Mouse (Mus musculus) kidney, postnatal 0 days (tissue): ENCODE results near the gene Cdk6. TPM values are rescaled to one million over a fixed set of nuclear protein-coding genes. Genes with fewer than 3 reads are reported as not detected.

Source experiments
- ATAC-seq: fragments of 200-750 bp; cut with Nextera tagmentation; replicated peaks from 2 replicates; pipeline ENCODE4 v1.8.0; 2017; ENCODE audit warnings: low read depth, moderate number of reproducible peaks, moderate TSS enrichment, moderate library complexity; ENCODE audit not compliant: low FRiP score
- DNase-seq: peaks from one replicate; pipeline ENCODE4 v3.0.0-alpha.2; 2016; ENCODE audit warnings: low spot score
- H3K27ac ChIP-seq: fragments of 300-500 bp; sonication (generic); 2 replicates; pipeline ENCODE4 v1.5.1; 2014; ENCODE audit warnings: mild to moderate bottlenecking
- H3K27me3 ChIP-seq: fragments of 300-500 bp; sonication (generic); 2 replicates; pipeline ENCODE4 v1.6.1; 2014; ENCODE audit warnings: low read length, mixed read lengths; ENCODE audit not compliant: insufficient read depth
- H3K36me3 ChIP-seq: fragments of 300-500 bp; sonication (generic); 2 replicates; pipeline ENCODE4 v1.6.1; 2014; ENCODE audit warnings: low read length, mixed read lengths; ENCODE audit not compliant: insufficient read depth
- H3K4me1 ChIP-seq: fragments of 300-500 bp; sonication (generic); replicated peaks from 2 replicates; pipeline ENCODE4 v1.6.1; 2014; ENCODE audit warnings: antibody characterized with exemption, low read length, mixed read lengths; ENCODE audit not compliant: insufficient read depth
- H3K4me2 ChIP-seq: fragments of 300-500 bp; sonication (generic); 2 replicates; pipeline ENCODE4 v1.6.1; 2014; ENCODE audit warnings: mild to moderate bottlenecking, low read length, moderate library complexity, mixed read lengths
- H3K4me3 ChIP-seq: fragments of 300-500 bp; sonication (generic); replicated peaks from 2 replicates; pipeline ENCODE4 v1.5.1; 2014; ENCODE audit warnings: low read depth, low read length
- H3K9ac ChIP-seq: fragments of 300-500 bp; sonication (generic); 2 replicates; pipeline ENCODE4 v1.6.1; 2014; ENCODE audit warnings: low read depth, low read length
- H3K9me3 ChIP-seq: fragments of 300-500 bp; sonication (generic); replicated peaks from 2 replicates; pipeline ENCODE4 v1.6.1; 2016; ENCODE audit warnings: low read length, inconsistent platforms, mixed read lengths
- CTCF ChIP-seq: IDR thresholded peaks from 2 replicates; pipeline ENCODE4 v1.5.1; 2016; ENCODE audit warnings: antibody characterized with exemption, low read depth, mild to moderate bottlenecking, moderate library complexity
- WGBS: fragments of 180-500 bp; shearing (Covaris S2); extraction: QIAGEN DNeasy Blood & Tissue Kit; methylation state at CpG from one replicate; pipeline ENCODE4 v1.1.7; 2014; 5-methylcytosine and 5-hydroxymethylcytosine counted together
- polyA plus RNA-seq: library from polyadenylated mRNA; unstranded; fragments of >200 nt; fragmentation: Nextera tagmentation; extraction: Ambion mirVana; gene quantifications from 2 replicates; pipeline ENCODE4 v1.2.1, GENCODE M21; 2015

Cdk6 gene
- polyA plus RNA-seq, 1 experiment from 2014 or later: 20.1 TPM

- H3K27ac ChIP-seq: no peak overlapping the region
- no peak overlapping the region for H3K9ac ChIP-seq
- H3K4me2 ChIP-seq: no peak overlapping the region
- no peak for TF ChIP-seq CTCF
- no peak for ATAC-seq
- H3K36me3 ChIP-seq: no peaks in the 10 kb centered on the region
- no peak for DNase-seq
- no peaks in the 10 kb centered on the region for H3K9me3 ChIP-seq
- no peaks in the 10 kb centered on the region for H3K4me1 ChIP-seq
- no peaks in the 10 kb centered on the region for H3K27me3 ChIP-seq
- H3K4me3 ChIP-seq: no peak overlapping the region
- WGBS: 80% methylated on average over 22 of the region's 22 CpGs
Observed at GRCm38 (mm10) chr5:3472311-3473156, 131.2 kb downstream of the Cdk6 start.

GRCm38 (mm10) chr5:3477711-3478110 is 136.4 kb downstream of the Cdk6 start:
- H3K9ac ChIP-seq: no peak overlapping the region
- no peaks in the 10 kb centered on the region for H3K4me1 ChIP-seq
- no peak for ATAC-seq

DNA sequence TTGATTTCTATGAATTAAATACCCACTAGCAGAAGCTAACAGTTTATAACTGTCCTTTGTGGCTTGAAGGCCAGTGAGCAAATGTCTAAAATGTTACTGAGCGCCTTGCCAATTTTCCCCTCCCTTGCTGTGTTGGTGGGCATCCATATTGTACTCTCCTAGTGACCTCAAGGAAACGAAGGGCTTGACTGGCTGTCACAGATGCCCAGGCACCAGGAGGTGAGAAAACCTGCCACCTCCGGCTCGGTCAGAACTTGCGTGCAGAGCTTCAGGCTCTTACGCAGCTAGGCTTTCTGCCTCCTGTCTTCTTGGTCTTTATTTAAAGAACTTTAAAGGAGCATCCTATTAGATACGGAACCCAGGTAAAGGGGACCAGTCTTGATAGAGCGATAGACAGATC is 136.9 kb downstream of the Cdk6 start:
- no peak for DNase-seq
- WGBS: 89% methylated on average over 8 of the region's 8 CpGs
- H3K27me3 ChIP-seq: no peaks in the 10 kb centered on the region
- H3K4me3 ChIP-seq: no peak overlapping the region
- no peak overlapping the region for H3K27ac ChIP-seq
- TF ChIP-seq CTCF: no peak
- no peak for ATAC-seq
- no peak overlapping the region for H3K4me2 ChIP-seq
- no peaks in the 10 kb centered on the region for H3K9me3 ChIP-seq
- H3K9ac ChIP-seq: no peak overlapping the region
- no peaks in the 10 kb centered on the region for H3K36me3 ChIP-seq
- no peaks in the 10 kb centered on the region for H3K4me1 ChIP-seq

More at GRCm38 (mm10) chr5:3477711-3478110, 136.4 kb downstream of the Cdk6 start:
- Histone ChIP-seq H3K36me3 (no peaks in the 10 kb centered on the region), H3K27ac (no peak overlapping the region), H3K9me3 (no peaks in the 10 kb centered on the region), H3K27me3 (no peaks in the 10 kb centered on the region), H3K4me2 (no peak overlapping the region), H3K4me3 (no peak overlapping the region)
- TF ChIP-seq CTCF: no peak
- DNase-seq: no peak
- WGBS: 80% methylated on average over 3 of the region's 3 CpGs

DNA sequence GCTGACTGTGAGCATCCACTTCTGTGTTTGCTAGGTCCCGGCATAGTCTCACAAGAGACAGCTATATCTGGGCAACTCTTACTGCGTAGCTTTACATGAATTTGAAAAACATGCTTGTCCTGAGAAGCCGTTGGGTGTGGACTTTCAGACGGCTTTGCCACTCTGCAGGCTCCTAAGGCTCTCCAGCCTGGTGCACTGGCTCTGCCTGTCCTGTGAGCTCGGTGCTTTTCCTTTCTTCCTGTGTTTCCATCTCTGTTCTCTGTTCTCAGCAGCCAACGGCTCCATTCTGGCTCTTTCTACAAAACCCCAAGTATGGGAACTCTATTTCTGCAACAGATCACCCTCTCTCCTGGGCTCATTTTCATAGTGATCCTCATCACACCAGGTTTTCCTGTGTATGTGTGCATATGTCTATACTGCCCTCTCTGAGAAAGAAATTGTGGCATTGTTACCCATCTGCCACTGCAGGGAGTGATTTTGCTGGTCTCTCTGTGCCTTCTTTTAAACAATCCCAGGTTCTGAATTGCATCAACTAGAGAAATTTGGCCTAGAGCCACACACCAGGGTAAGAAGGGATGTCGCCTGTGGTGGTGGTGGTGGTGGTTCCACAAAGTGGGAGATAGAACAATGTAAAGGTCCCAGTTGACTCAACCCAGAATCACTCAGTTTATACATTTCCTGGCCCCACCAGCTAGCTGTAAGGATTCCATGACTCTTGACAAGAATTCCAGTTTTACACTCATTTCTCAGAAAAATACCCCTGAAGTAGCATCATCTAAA is 137.9 kb downstream of the Cdk6 start:
- Histone ChIP-seq H3K36me3 (no peaks in the 10 kb centered on the region), H3K4me1 (no peaks in the 10 kb centered on the region), H3K9ac (no peak overlapping the region), H3K4me3 (no peak overlapping the region), H3K27me3 (no peaks in the 10 kb centered on the region), H3K4me2 (no peak overlapping the region), H3K9me3 (no peaks in the 10 kb centered on the region), H3K27ac (no peak overlapping the region)
- ATAC-seq (no peak), DNase-seq (no peak)
- no peak for TF ChIP-seq CTCF
- 81% methylated on average over 7 of the region's 7 CpGs for WGBS

DNA sequence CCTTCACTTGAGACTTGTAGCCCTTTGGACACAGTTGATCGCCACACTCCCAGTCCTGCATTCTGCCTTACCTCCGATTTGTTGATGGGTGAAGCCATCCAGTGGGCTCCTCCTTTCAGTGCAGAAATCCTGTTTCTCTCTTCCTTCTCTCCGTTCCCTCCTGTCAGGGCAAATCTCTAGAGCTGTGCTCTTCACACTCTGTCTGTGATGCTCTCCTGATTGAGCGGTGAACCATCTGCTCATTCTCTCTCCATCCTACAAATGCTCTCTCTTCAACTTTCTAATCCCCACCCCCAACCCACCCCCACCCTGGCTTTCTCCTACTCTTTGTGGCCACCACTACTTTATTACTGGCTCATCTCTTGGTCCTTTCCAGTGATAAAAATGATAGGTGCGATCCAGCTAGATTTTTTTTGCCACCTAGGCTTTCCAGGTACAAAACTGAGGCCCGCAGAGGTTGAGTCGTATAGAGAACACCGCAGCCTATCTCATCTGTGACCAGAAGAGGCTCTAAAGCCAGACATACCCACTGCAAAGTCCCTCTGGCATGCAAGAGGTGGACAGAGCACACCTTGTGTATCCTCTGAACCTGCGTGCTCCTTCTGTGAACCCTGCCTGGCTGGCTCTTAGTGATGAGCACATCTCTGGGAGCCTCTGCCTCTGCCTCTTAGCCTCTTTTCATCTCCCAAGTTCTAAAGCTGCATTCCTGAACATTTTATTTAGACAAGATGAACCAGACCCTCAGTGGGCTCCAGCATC is 139.5 kb downstream of the Cdk6 start:
- Histone ChIP-seq H3K4me3 (no peak overlapping the region), H3K27me3 (no peaks in the 10 kb centered on the region), H3K4me2 (no peak overlapping the region), H3K9me3 (no peaks in the 10 kb centered on the region), H3K4me1 (no peaks in the 10 kb centered on the region), H3K27ac (no peak overlapping the region), H3K9ac (no peak overlapping the region), H3K36me3 (no peaks in the 10 kb centered on the region)
- no peak for ATAC-seq
- DNase-seq: no peak
- TF ChIP-seq CTCF: no peak
- WGBS: 90% methylated on average over 9 of the region's 9 CpGs

GRCm38 (mm10) chr5:3482474-3482873 is 141.2 kb downstream of the Cdk6 start:
- TF ChIP-seq CTCF: no peak
- Histone ChIP-seq H3K4me2 (no peak overlapping the region), H3K9ac (no peak overlapping the region), H3K36me3 (no peaks in the 10 kb centered on the region), H3K27me3 (no peaks in the 10 kb centered on the region), H3K4me3 (no peak overlapping the region), H3K27ac (no peak overlapping the region), H3K9me3 (no peaks in the 10 kb centered on the region), H3K4me1 (no peaks in the 10 kb centered on the region)
- WGBS: 91% methylated on average over 7 of the region's 7 CpGs
- DNase-seq: no peak
- no peak for ATAC-seq
